Comparison of ENCODE assay signal across 9 mouse cellular contexts in genomic region chr19:37690716-37691115, GRCm38 (mm10). TPM values are rescaled to one million over a fixed set of nuclear protein-coding genes. Genes with fewer than 3 reads are reported as not detected.
DNase-seq lines count a peak whose midpoint lies in the region; ATAC-seq and TF ChIP-seq lines count a peak whose summit lies in the region.
"Had no signal": no experiment of that assay in that cellular context is flagged by ENCODE, and none has a peak within 500 bp of the region (broad histone marks: within the 10 kb centered on the region; RNA-seq: fewer than 3 reads in every experiment).

No protein-coding gene starts in this region.

- peak; percentile 16 for DNase-seq in left cerebral cortex, postnatal 4 days
- no peak for DNase-seq in left cerebral cortex, adult 18-20 months (ENCODE audit: low spot score in 2 of 2)
- no peak for DNase-seq in spleen, adult 12 weeks (ENCODE audit: low spot score)
- DNase-seq in right cerebral cortex, adult 18-20 months = no peak

- TF ChIP-seq POLR2A in embryonic fibroblast, embryonic 13.5 days (IDR thresholded peaks at IDR 0.05; ENCODE audit: low read depth, low read length) = no peak

- no peak overlapping the region for H3K27ac ChIP-seq in embryonic fibroblast, embryonic 13.5 days (ENCODE audit: insufficient read depth, low read length)
- no peak overlapping the region for H3K27ac ChIP-seq in intestine, postnatal 0 days (ENCODE audit: low read depth, low read length)
- H3K27ac ChIP-seq in neural tube, embryonic 15.5 days (replicated peaks) = no peak overlapping the region

- no peaks in the 10 kb centered on the region for H3K36me3 ChIP-seq in intestine, postnatal 0 days (ENCODE audit: control insufficient read depth, insufficient read depth)
- H3K36me3 ChIP-seq in neural tube, embryonic 15.5 days = no peaks in the 10 kb centered on the region

- peaks cover 85% of the 10 kb centered on the region for H3K27me3 ChIP-seq in intestine, postnatal 0 days (replicated peaks; ENCODE audit: control insufficient read depth, insufficient read depth, low read length)
- H3K27me3 ChIP-seq in neural tube, embryonic 15.5 days (replicated peaks) = peaks cover 100% of the 10 kb centered on the region

- peaks cover 11% of the 10 kb centered on the region for H3K4me1 ChIP-seq in embryonic fibroblast, embryonic 13.5 days (ENCODE audit: control insufficient read depth, insufficient read depth, low read length)
- no peaks in the 10 kb centered on the region for H3K4me1 ChIP-seq in intestine, postnatal 0 days (replicated peaks; ENCODE audit: control insufficient read depth, insufficient read depth, low read length)
- H3K4me1 ChIP-seq in neural tube, embryonic 15.5 days = peaks cover 24% of the 10 kb centered on the region

- peak; percentile 70 for TF ChIP-seq CTCF in embryonic fibroblast, embryonic 13.5 days (IDR thresholded peaks at IDR 0.05; ENCODE audit: borderline replicate concordance, insufficient read depth, low read length)
- TF ChIP-seq CTCF in intestine, postnatal 0 days (IDR thresholded peaks at IDR 0.05; ENCODE audit: low read depth) = peak; percentile 73

- intact Hi-C loops in left cerebral cortex, postnatal 4 days (cut with DNase I) = no loop called here

- no peaks in the 10 kb centered on the region for H3K9me3 ChIP-seq in intestine, postnatal 0 days (ENCODE audit: control insufficient read depth)
- no peaks in the 10 kb centered on the region for H3K9me3 ChIP-seq in neural tube, embryonic 15.5 days (replicated peaks)

- no peak overlapping the region for H3K4me3 ChIP-seq in embryonic fibroblast, embryonic 13.5 days (ENCODE audit: insufficient read depth, low read length)
- H3K4me3 ChIP-seq in intestine, postnatal 0 days (ENCODE audit: low read depth, low read length) = no peak overlapping the region
- 0 out of 2 replicates have a peak overlapping the region, but pooled peaks have one; percentile 14 for H3K4me3 ChIP-seq in neural tube, embryonic 15.5 days (replicated peaks)

- H3K4me2 ChIP-seq in intestine, postnatal 0 days (replicated peaks; ENCODE audit: low read depth) = 0 out of 2 replicates have a peak overlapping the region, but pooled peaks have one; percentile 13
- H3K4me2 ChIP-seq in neural tube, embryonic 15.5 days = peak overlapping the region; percentile 42

- WGBS in intestine, postnatal 0 days = 10% methylated on average over 29 of the region's 29 CpGs
- 3% methylated on average over 29 of the region's 29 CpGs for WGBS in neural tube, embryonic 15.5 days

- no peak overlapping the region for H3K9ac ChIP-seq in intestine, postnatal 0 days (ENCODE audit: low read depth, low read length)
- no peak overlapping the region for H3K9ac ChIP-seq in neural tube, embryonic 15.5 days (replicated peaks)

- no peak for ATAC-seq in intestine, postnatal 0 days
- ATAC-seq in neural tube, embryonic 15.5 days (ENCODE audit: low FRiP score) = no peak
- ATAC-seq in megakaryocyte, adult 5-6 weeks (ENCODE audit: poor library complexity, severe bottlenecking) = no peak

RNA-seq across cellular contexts. Expression of gene Cyp26c1, which starts 5.3 kb away (rescaled TPM):
- total RNA-seq in left cerebral cortex, postnatal 4 days (2021) = under 1 TPM in 1 of 2 experiments, not detected in 1; 0.22 TPM
- not detected for total RNA-seq in left cerebral cortex, adult 18-20 months (2021)
- polyA plus RNA-seq in embryonic fibroblast, embryonic 13.5 days (2011; ENCODE audit: insufficient read length, low read depth, missing spikeins) = not detected in 2 replicates
- not detected in 2 replicates for polyA plus RNA-seq in intestine, postnatal 0 days (2015; fragmentation: Nextera tagmentation; extraction: Ambion mirVana)
- polyA plus RNA-seq in neural tube, embryonic 15.5 days (2015; fragmentation: Nextera tagmentation; extraction: Ambion mirVana) = not detected in 2 replicates
- not detected in 2 replicates for total RNA-seq in megakaryocyte, adult 5-6 weeks (2015)
- not detected in 2 replicates for total RNA-seq in megakaryocyte, adult 5-6 weeks (2017)

RNA-seq across cellular contexts. Expression of gene Cyp26a1, which starts 6.9 kb away (rescaled TPM):
- total RNA-seq in left cerebral cortex, postnatal 4 days (2021) = under 1 TPM in 1 of 2 experiments, not detected in 1; 0.20 TPM
- not detected for total RNA-seq in left cerebral cortex, adult 18-20 months (2021)
- not detected in 2 replicates for polyA plus RNA-seq in embryonic fibroblast, embryonic 13.5 days (2011; ENCODE audit: insufficient read length, low read depth, missing spikeins)
- 0.14 TPM in 1 of 2 replicates, not detected in the other for polyA plus RNA-seq in intestine, postnatal 0 days (2015; fragmentation: Nextera tagmentation; extraction: Ambion mirVana)
- polyA plus RNA-seq in neural tube, embryonic 15.5 days (2015; fragmentation: Nextera tagmentation; extraction: Ambion mirVana) = 0.65 and 1.3 TPM in 2 replicates
- not detected in 2 replicates for total RNA-seq in megakaryocyte, adult 5-6 weeks (2015)
- 0.37 TPM in 1 of 2 replicates, not detected in the other for total RNA-seq in megakaryocyte, adult 5-6 weeks (2017)
- polyA plus RNA-seq: large intestine, adult 2 months had no signal
